Mouse (Mus musculus) Patski (cell line): ENCODE measurements around the gene Tm7sf2. TPM values are rescaled to one million over a fixed set of nuclear protein-coding genes. Genes with fewer than 3 reads are reported as not detected.

Experiments
- ATAC-seq: fragments of 100-300 bp; one replicate; pipeline ENCODE4 v1.8.0; 2021
- CTCF ChIA-PET: fragments of 350-600 bp; sonication (Branson Sonifier 250); formaldehyde crosslinking; loops from one replicate; lab custom pipeline; 2022; ENCODE audit warnings: inconsistent platforms; lab: Charles Lee
- POLR2A ChIA-PET: fragments of 350-600 bp; sonication (Branson Sonifier 250); formaldehyde crosslinking; loops from one replicate; lab custom pipeline; 2022; ENCODE audit warnings: antibody characterized with exemption, inconsistent platforms; lab: Charles Lee
- DNase-seq: peaks from one replicate; pipeline ENCODE4 v3.0.0-alpha.2; 2011; ENCODE audit warnings: low read depth, low spot score
- H3K27me3 ChIP-seq: fragments of 371-371 bp; one replicate; pipeline ENCODE4 v1.5.1; 2021
- CTCF ChIP-seq: fragments of 100-300 bp; IDR thresholded peaks from one replicate; pipeline ENCODE4 v1.5.1; 2021
- in situ Hi-C: fragments of 300-500 bp; cut with MboI; formaldehyde crosslinking; loops from 3 replicates; pipeline ENCODE4 v1.11.1; 2018; ENCODE audit warnings: low pct_unique_long_range_greater_than_20kb, mixed read lengths
- polyA plus RNA-seq: library from polyadenylated mRNA; unstranded; gene quantifications from one replicate; pipeline ENCODE4 v1.2.3, GENCODE M21; 2021

The Tm7sf2 gene
- polyA plus RNA-seq, 1 experiment from 2014 or later = 21.5 TPM

GRCm38 (mm10) chr19:6057313-6058096, 10.7 kb downstream of the Tm7sf2 start, which contains the start of the genes Mrpl49 and Fau:
Mrpl49 (minus strand) TSS chr19:6057785.
Fau (plus strand) TSS chr19:6057844.
- no peak for TF ChIP-seq CTCF
- H3K27me3 ChIP-seq = no peaks in the 10 kb centered on the region
- in situ Hi-C loops = no loop called here
- ATAC-seq = peak; percentile 23
- CTCF ChIA-PET = interaction anchor here (1.4 kb wide), 1 partner anchor 274 kb away, joined by 3 read pairs; no protein-coding TSS in a partner anchor
- peak; percentile 75 for DNase-seq
- POLR2A ChIA-PET = interaction anchor here (0.6 to 1.3 kb wide), 3 partner anchors 11 to 61 kb away, joined by 3 to 6 read pairs (median 4); partner anchors contain the start of gene Syvn1

DNA sequence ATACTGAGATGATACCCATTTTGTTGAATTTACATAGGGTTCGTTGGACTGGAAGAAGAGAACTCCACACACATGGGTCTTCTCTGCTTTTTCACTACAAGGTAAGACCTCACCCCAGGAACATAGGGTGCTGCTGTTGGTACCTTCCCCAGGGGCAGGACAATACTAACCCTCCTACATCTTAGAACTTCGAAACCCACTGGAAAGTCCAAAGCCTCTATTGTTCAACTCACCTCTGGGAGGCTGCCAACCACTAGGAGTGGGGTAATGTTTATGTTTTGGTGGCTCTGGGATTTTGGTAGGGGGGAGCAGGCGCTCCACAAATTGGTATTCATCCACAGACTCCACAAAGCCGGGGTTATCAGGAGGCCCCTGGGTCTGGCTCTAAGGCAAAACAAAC, 11.5 kb downstream of the Tm7sf2 start:
- TF ChIP-seq CTCF = no peak
- DNase-seq (no peak), ATAC-seq (no peak)
- in situ Hi-C loops = no loop called here
- POLR2A ChIA-PET = interaction anchor here (0.6 to 0.8 kb wide), 2 partner anchors 28 to 62 kb away, joined by 3 to 6 read pairs; no protein-coding TSS in a partner anchor
- H3K27me3 ChIP-seq = no peaks in the 10 kb centered on the region
- CTCF ChIA-PET = interaction anchor here (1.4 to 2.4 kb wide), 2 partner anchors 41 to 275 kb away, joined by 3 to 5 read pairs; partner anchors contain the start of gene Capn1

- in situ Hi-C loops = no loop called here
- POLR2A ChIA-PET = no interaction called here
- H3K27me3 ChIP-seq = no peaks in the 10 kb centered on the region
- TF ChIP-seq CTCF = no peak
- no peak for DNase-seq
- CTCF ChIA-PET = interaction anchor here (1.3 to 2.4 kb wide), 2 partner anchors 8 to 39 kb away, joined by 3 to 5 read pairs; partner anchors contain the start of genes Capn1 and Syvn1
- ATAC-seq = no peak
Observed at GRCm38 (mm10) chr19:6054296-6054695, 13.9 kb downstream of the Tm7sf2 start.

- ChIA-PET POLR2A (interaction anchor here (0.6 to 1.6 kb wide), 2 partner anchors 11 to 121 kb away, joined by 3 to 4 read pairs; no protein-coding TSS in a partner anchor), CTCF (interaction anchor here (1.3 to 2.1 kb wide), 3 partner anchors 15 to 128 kb away, joined by 4 to 7 read pairs (median 5); partner anchors contain the start of genes Arl2 and Cdc42ep2)
- H3K27me3 ChIP-seq = no peaks in the 10 kb centered on the region
- no peak for DNase-seq
- in situ Hi-C loops = no loop called here
- no peak for TF ChIP-seq CTCF
- no peak for ATAC-seq
Observed at GRCm38 (mm10) chr19:6052516-6052915, 15.7 kb downstream of the Tm7sf2 start.

DNA sequence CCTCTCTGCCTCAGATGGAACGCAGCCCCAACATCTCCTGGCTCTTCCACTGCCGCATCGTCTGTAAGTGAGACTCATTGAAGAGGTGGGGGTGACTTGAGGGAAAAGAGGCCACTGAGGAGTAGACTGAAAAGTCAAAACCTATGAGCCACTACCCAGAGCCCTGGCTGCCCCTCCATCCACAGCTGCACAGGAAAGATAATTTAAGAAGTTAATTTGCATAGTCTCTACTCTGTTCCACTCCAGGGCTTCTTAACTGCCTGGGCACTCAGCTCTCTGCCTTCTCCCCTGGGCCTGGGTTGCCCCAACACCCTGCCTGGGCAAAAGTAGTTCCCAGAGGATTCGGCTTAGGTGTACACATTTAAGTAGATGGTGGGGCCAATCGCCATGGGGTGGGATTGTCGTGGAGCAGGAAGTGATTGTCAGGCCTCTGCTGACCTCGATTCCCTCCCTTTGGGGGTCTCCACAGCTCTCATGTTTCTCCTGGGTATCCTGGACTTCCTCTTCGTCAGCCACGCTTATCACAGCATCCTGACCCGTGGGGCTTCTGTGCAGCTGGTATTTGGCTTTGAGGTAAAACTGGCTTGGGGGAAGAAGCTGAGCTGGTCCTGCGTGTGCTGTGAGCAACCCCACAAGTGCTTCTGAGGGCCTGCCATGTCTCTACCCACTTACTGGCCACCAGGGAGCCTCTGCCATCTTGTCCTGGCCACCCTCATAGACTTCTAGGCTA, 19.3 kb downstream of the Tm7sf2 start:
- POLR2A ChIA-PET = interaction anchor here (0.8 kb wide), 1 partner anchor 22 kb away, joined by 5 read pairs; no protein-coding TSS in a partner anchor
- ATAC-seq = no peak
- in situ Hi-C loops = no loop called here
- CTCF ChIA-PET = no interaction called here
- DNase-seq = no peak
- H3K27me3 ChIP-seq = no peaks in the 10 kb centered on the region
- TF ChIP-seq CTCF = no peak

DNA sequence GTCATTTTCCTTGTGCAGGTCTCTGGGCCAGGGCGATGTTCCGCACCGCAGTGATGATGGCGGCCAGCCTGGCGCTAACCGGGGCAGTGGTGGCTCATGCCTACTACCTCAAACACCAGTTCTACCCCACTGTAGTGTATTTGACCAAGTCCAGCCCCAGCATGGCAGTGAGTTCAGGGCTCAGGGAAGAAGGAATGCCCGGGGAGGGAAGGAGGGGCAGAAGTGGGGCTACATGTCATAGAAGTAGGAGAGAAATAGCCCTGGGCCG, 20.3 kb downstream of the Tm7sf2 start:
- POLR2A ChIA-PET = no interaction called here
- DNase-seq = no peak
- no peak for TF ChIP-seq CTCF
- no peaks in the 10 kb centered on the region for H3K27me3 ChIP-seq
- in situ Hi-C loops = no loop called here
- CTCF ChIA-PET = no interaction called here
- ATAC-seq = no peak

DNA sequence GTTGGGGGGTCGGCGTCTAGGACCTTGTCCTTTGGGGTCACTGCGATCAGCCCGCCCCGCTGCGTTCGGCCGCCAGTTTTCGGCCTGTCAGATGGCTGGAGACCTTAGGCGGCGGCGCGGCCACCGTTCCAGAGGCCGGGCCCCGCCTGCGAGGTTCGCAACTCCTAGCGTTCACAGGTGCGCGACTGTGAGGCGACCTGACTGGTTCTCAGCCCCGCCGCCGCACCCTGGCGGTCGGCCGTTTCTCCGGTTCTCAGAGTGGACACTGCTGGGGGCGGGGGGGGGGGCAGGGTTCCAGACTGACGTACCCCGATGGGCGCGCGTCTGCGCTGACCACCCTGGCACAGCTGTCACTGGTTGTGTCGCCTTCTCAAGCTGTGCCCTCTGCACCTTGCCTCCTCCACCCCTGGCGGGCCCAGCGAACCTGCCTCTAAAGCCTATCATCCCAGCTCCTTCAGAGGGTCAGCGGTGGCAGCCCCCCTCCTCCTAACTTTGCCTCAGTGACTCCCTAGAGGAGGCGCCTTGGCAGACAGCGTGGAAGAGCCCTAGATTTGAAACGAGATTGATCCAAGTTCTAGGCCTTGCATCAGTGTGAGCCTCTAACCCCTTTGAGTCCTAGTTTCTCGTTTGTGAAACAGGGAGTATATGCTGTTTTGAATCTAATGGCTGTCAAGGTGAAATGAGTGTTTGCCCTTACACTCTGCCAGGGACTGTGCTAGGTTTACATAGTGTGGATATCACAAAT, 20.8 kb downstream of the Tm7sf2 start:
- ChIA-PET POLR2A (interaction anchor here (0.9 to 1.8 kb wide), 3 partner anchors 13 to 192 kb away, joined by 3 to 15 read pairs (median 4); partner anchors contain the start of genes Pola2 and Znhit2), CTCF (interaction anchor here (1.7 to 3.4 kb wide), 2 partner anchors 19 to 82 kb away, joined by 5 to 13 read pairs; partner anchors contain the start of gene Pola2)
- ATAC-seq (peak; percentile 3), DNase-seq (no peak)
- H3K27me3 ChIP-seq = no peaks in the 10 kb centered on the region
- TF ChIP-seq CTCF = no peak
- in situ Hi-C loops = no loop called here

GRCm38 (mm10) chr19:6046294-6047153, 21.6 kb downstream of the Tm7sf2 start, which contains the start of gene Syvn1:
Syvn1 (plus strand) TSS chr19:6046576.
- ChIA-PET CTCF (interaction anchor here (1.1 to 3.4 kb wide), 3 partner anchors 8 to 81 kb away, joined by 3 to 13 read pairs (median 5); partner anchors contain the start of gene Pola2), POLR2A (interaction anchor here (0.6 to 1.8 kb wide), 11 partner anchors 9 to 223 kb away, joined by 3 to 15 read pairs (median 4); partner anchors contain the start of genes Capn1, Fau, Mrpl49 and Pola2)
- in situ Hi-C loops = no loop called here
- no peaks in the 10 kb centered on the region for H3K27me3 ChIP-seq
- peak; percentile 96 for DNase-seq
- no peak for TF ChIP-seq CTCF
- peak; percentile 86 for ATAC-seq
